Mouse (Mus musculus): ENCODE measurements around the gene Gm49366. TPM values are rescaled to one million over a fixed set of nuclear protein-coding genes. Genes with fewer than 3 reads are reported as not detected.
"Not testable (repeated sequence)": the region's sequence is repeated elsewhere in the genome, so short reads cannot be mapped to it uniquely, and the experiment has no call there.

The Gm49366 gene
- total and polyA plus RNA-seq, 2 experiments from 2014 or later, result not detected

DNA sequence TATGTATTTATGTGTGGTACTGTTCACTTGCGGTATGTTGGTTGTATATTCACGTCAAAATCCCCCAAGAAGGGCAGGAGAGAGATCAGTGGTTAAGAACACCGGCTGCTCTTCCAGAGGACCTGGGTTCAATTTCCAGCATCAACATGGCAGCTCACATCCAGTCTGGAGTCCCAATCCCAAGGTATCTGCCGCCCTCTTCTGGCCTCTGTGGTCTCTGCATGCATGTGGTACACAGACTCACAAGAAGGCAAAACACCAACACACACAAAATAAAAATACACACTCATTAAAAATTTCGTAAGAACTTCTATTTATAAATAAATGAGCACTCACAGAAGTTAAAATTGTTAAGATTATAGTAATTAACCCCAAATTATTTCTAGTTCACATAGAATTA is 24.5 kb downstream of the Gm49366 start:
- H3K4me1 ChIP-seq (ENCODE audit: insufficient read depth, low read length), result no peaks in the 10 kb centered on the region
- DNase-seq (ENCODE audit: low spot score), result no peak
- no peak overlapping the region for H3K4me2 ChIP-seq (ENCODE audit: low read depth, low read length, poor library complexity, severe bottlenecking)
- no peaks in the 10 kb centered on the region for H3K36me3 ChIP-seq (ENCODE audit: insufficient read depth, low read length)
- H3K9me3 ChIP-seq (ENCODE audit: low read length), result no peaks in the 10 kb centered on the region
- ATAC-seq (ENCODE audit: low FRiP score), result no peak
- H3K27me3 ChIP-seq (ENCODE audit: insufficient read depth, low read length), result peaks cover 6% of the 10 kb centered on the region; the same call in 1 of the 2 replicates
- WGBS, result 78% methylated on average over 5 of the region's 5 CpGs
- no peak overlapping the region for H3K4me3 ChIP-seq (ENCODE audit: low read depth, low read length)
- 0 out of 2 replicates have a peak, but pooled peaks have one; percentile 33 for TF ChIP-seq CTCF (IDR thresholded peaks at IDR 0.05)
- no peak overlapping the region for H3K27ac ChIP-seq (ENCODE audit: low read depth, low read length)
- no peak overlapping the region for H3K9ac ChIP-seq (replicated peaks; ENCODE audit: low read length, poor library complexity, severe bottlenecking)

- H3K36me3 ChIP-seq (ENCODE audit: insufficient read depth, low read length), result no peaks in the 10 kb centered on the region
- no peak overlapping the region for H3K27ac ChIP-seq (ENCODE audit: low read depth, low read length)
- H3K9me3 ChIP-seq (ENCODE audit: low read length), result no peaks in the 10 kb centered on the region
- H3K9ac ChIP-seq (replicated peaks; ENCODE audit: low read length, poor library complexity, severe bottlenecking), result no peak overlapping the region
- H3K4me3 ChIP-seq (ENCODE audit: low read depth, low read length), result no peak overlapping the region
- ATAC-seq (ENCODE audit: low FRiP score), result no peak
- no peak for DNase-seq (ENCODE audit: low spot score)
- no peaks in the 10 kb centered on the region for H3K4me1 ChIP-seq (ENCODE audit: insufficient read depth, low read length)
- TF ChIP-seq CTCF (IDR thresholded peaks at IDR 0.05), result no peak
- peaks cover 12% of the 10 kb centered on the region; the same call in 1 of the 2 replicates for H3K27me3 ChIP-seq (ENCODE audit: insufficient read depth, low read length)
- H3K4me2 ChIP-seq (ENCODE audit: low read depth, low read length, poor library complexity, severe bottlenecking), result no peak overlapping the region
- 94% methylated on average over 2 of the region's 2 CpGs for WGBS
These were observed 25.1 kb downstream of the Gm49366 start for GRCm38 (mm10) chr12:84063833-84064232.

DNA sequence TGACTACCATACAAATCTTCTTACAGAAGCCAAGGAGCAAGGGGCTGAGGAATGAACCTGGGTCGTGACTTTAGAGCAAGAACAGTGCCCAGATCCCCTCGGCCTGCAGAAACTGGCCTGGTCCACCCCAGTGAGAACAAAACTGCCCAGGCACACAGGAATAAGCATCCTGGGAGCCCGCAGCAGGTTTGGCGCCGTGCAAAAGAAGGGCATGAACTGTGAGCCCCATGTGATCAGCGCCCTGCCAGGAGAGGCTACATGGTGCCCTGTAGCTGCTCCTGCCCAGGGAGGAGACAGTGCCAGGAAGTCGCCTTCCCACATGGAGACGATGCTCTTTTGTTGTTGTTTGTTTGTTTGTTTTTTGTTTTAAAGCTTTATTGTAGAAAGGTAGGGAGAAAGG is 25.9 kb downstream of the Gm49366 start:
- no peak overlapping the region for H3K9ac ChIP-seq (replicated peaks; ENCODE audit: low read length, poor library complexity, severe bottlenecking)
- WGBS, result 76% methylated on average over 8 of the region's 8 CpGs
- H3K4me1 ChIP-seq (ENCODE audit: insufficient read depth, low read length), result no peaks in the 10 kb centered on the region
- H3K27me3 ChIP-seq (ENCODE audit: insufficient read depth, low read length), result peaks cover 17% of the 10 kb centered on the region; the same call in 1 of the 2 replicates
- DNase-seq (ENCODE audit: low spot score), result no peak
- no peak overlapping the region for H3K4me3 ChIP-seq (ENCODE audit: low read depth, low read length)
- H3K4me2 ChIP-seq (ENCODE audit: low read depth, low read length, poor library complexity, severe bottlenecking), result no peak overlapping the region
- ATAC-seq (ENCODE audit: low FRiP score), result no peak
- no peak overlapping the region for H3K27ac ChIP-seq (ENCODE audit: low read depth, low read length)
- H3K9me3 ChIP-seq (ENCODE audit: low read length), result no peaks in the 10 kb centered on the region
- TF ChIP-seq CTCF (IDR thresholded peaks at IDR 0.05), result no peak
- H3K36me3 ChIP-seq (ENCODE audit: insufficient read depth, low read length), result no peaks in the 10 kb centered on the region

DNA sequence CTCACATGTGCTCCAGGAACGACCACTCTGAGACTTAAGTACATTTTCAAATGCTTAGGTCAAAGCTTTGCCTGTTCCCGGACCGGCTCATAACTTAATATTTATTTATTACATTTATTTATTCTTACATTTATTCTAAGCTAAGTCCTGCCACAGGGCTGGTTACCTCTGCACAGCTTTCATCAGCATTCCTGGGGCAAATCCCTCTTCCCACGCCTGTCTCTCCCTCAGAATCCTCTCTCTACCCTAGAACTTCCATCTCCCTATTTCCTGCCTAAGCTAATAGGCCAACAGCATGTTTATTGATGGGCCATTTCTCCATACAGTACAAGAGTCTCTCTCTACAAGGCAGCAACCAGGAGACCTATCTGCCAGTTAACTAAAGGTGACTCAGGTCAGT is 29.0 kb downstream of the Gm49366 start:
- H3K27ac ChIP-seq (ENCODE audit: low read depth, low read length), result no peak overlapping the region
- ATAC-seq (ENCODE audit: low FRiP score) (no peak), DNase-seq (ENCODE audit: low spot score) (no peak)
- WGBS, result 81% methylated on average over 4 of the region's 4 CpGs
- TF ChIP-seq CTCF (IDR thresholded peaks at IDR 0.05), result no peak
- peaks cover 22% of the 10 kb centered on the region; the same call in 1 of the 2 replicates for H3K27me3 ChIP-seq (ENCODE audit: insufficient read depth, low read length)
- H3K9ac ChIP-seq (replicated peaks; ENCODE audit: low read length, poor library complexity, severe bottlenecking), result no peak overlapping the region
- H3K4me2 ChIP-seq (ENCODE audit: low read depth, low read length, poor library complexity, severe bottlenecking), result no peak overlapping the region
- H3K36me3 ChIP-seq (ENCODE audit: insufficient read depth, low read length), result no peaks in the 10 kb centered on the region
- H3K4me1 ChIP-seq (ENCODE audit: insufficient read depth, low read length), result no peaks in the 10 kb centered on the region
- H3K4me3 ChIP-seq (ENCODE audit: low read depth, low read length), result no peak overlapping the region
- no peaks in the 10 kb centered on the region for H3K9me3 ChIP-seq (ENCODE audit: low read length)

GRCm38 (mm10) chr12:84068296-84068695 is 29.6 kb downstream of the Gm49366 start:
- Histone ChIP-seq H3K4me3 (ENCODE audit: low read depth, low read length) (no peak overlapping the region), H3K27ac (ENCODE audit: low read depth, low read length) (no peak overlapping the region), H3K36me3 (ENCODE audit: insufficient read depth, low read length) (no peaks in the 10 kb centered on the region), H3K9ac (replicated peaks; ENCODE audit: low read length, poor library complexity, severe bottlenecking) (no peak overlapping the region), H3K27me3 (ENCODE audit: insufficient read depth, low read length) (peaks cover 22% of the 10 kb centered on the region; the same call in 1 of the 2 replicates), H3K4me2 (ENCODE audit: low read depth, low read length, poor library complexity, severe bottlenecking) (no peak overlapping the region), H3K4me1 (ENCODE audit: insufficient read depth, low read length) (no peaks in the 10 kb centered on the region), H3K9me3 (ENCODE audit: low read length) (no peaks in the 10 kb centered on the region)
- no peak for TF ChIP-seq CTCF (IDR thresholded peaks at IDR 0.05)
- ATAC-seq (ENCODE audit: low FRiP score), result no peak
- WGBS, result 55% methylated on average over 8 of the region's 8 CpGs
- DNase-seq (ENCODE audit: low spot score), result no peak

DNA sequence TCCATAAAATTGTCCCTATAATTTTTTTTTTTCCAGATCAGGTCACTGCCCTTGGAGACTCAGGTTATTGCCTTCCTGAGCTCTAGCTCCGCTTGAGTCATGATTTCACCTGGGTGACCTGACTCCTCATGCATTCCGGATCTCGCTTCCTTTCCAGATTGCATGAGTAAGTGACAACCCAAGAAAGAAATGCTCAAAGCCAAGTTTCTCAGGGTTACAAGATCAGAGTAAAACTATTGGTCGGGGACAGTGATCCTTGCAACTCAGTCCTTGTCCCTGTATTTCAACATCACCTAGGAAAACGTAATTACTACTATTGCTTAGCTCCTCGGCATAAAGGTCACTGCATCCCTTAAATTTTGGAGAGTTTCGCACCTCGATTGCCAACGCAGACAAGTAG is 30.3 kb downstream of the Gm49366 start, which contains the start of gene Acot5:
Gene Acot5 (plus strand): TSS at position 340 of the 400 bp plus-strand sequence.
- Histone ChIP-seq H3K4me1 (ENCODE audit: insufficient read depth, low read length) (no peaks in the 10 kb centered on the region), H3K27me3 (ENCODE audit: insufficient read depth, low read length) (peaks cover 22% of the 10 kb centered on the region; the same call in 1 of the 2 replicates), H3K4me3 (ENCODE audit: low read depth, low read length) (peak within 1 kb of the TSS; percentile 41), H3K36me3 (ENCODE audit: insufficient read depth, low read length) (no peaks in the 10 kb centered on the region), H3K9me3 (ENCODE audit: low read length) (no peaks in the 10 kb centered on the region), H3K9ac (replicated peaks; ENCODE audit: low read length, poor library complexity, severe bottlenecking) (no peak within 1 kb of the TSS), H3K4me2 (ENCODE audit: low read depth, low read length, poor library complexity, severe bottlenecking) (peak within 1 kb of the TSS; percentile 53), H3K27ac (ENCODE audit: low read depth, low read length) (no peak within 1 kb of the TSS)
- no peak for TF ChIP-seq CTCF (IDR thresholded peaks at IDR 0.05)
- ATAC-seq (ENCODE audit: low FRiP score) (no peak), DNase-seq (ENCODE audit: low spot score) (no peak)
- WGBS, result 52% methylated on average over 9 of the region's 9 CpGs

DNA sequence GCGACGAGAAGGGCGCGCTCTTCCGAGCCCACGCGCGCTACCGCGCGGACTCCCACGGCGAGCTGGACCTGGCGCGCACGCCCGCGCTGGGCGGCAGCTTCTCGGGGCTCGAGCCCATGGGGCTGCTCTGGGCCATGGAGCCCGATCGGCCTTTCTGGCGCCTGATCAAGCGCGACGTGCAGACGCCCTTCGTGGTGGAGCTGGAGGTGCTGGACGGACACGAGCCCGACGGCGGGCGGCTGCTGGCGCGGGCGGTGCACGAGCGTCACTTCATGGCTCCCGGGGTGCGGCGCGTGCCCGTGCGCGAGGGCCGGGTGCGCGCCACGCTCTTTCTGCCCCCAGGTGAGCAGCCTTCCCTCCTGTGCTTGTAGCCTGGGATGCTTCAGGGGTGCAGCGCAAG is 30.8 kb downstream of the Gm49366 start:
- Histone ChIP-seq H3K27me3 (ENCODE audit: insufficient read depth, low read length) (peaks cover 22% of the 10 kb centered on the region; the same call in 1 of the 2 replicates), H3K4me3 (ENCODE audit: low read depth, low read length) (peak overlapping the region; percentile 41), H3K4me2 (ENCODE audit: low read depth, low read length, poor library complexity, severe bottlenecking) (peak overlapping the region; percentile 53)
- not testable (repeated sequence) for DNase-seq (ENCODE audit: low spot score); ATAC-seq (ENCODE audit: low FRiP score); H3K9me3 ChIP-seq (ENCODE audit: low read length); H3K4me1 ChIP-seq (ENCODE audit: insufficient read depth, low read length); H3K27ac ChIP-seq (ENCODE audit: low read depth, low read length); H3K36me3 ChIP-seq (ENCODE audit: insufficient read depth, low read length); H3K9ac ChIP-seq (replicated peaks; ENCODE audit: low read length, poor library complexity, severe bottlenecking)
- 2% methylated on average over 32 of the region's 52 CpGs for WGBS

All from midbrain, postnatal 0 days (tissue).